Mouse (Mus musculus): ENCODE data around the gene Xxylt1.

Xxylt1 gene

DNA sequence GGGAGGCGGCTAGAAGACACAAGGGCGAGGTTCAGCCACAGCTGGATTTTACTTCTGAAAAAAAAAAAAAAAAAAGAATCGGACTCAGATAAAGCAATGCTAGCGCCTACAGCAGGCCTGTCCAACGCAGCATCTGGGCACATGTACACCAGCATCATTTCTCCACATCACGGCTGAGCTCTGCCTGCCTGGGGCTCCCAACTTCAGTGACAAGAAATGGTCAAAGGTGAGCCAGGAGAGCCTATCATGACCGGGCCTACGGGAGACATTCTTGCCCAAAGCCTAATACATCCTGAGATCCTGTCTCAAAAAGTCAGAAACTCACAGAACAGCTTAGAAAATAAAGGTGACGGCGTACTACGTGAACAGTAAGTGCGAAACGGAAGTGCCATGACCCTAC is 20.5 kb downstream of the Xxylt1 start:
- no peak for DNase-seq

DNA sequence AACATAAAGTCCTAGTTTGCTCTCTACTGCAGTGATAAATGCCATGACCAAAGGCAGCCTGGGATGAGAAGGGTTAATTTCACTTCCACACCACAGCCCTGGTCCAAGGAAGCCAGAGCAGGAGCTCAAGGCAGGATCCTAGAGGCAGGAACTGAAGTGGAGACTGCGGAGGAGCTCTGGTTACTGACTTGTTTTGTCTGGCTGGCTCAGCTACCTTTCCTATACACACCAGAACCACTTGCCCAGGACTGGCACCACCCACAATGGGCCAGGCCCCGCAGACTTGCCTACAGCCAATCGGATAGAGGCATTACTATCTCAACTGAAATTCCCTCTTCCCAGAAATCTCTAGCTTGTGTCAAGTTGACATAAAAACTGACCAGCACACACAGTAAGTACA is 21.0 kb downstream of the Xxylt1 start:
- DNase-seq: no peak

DNA sequence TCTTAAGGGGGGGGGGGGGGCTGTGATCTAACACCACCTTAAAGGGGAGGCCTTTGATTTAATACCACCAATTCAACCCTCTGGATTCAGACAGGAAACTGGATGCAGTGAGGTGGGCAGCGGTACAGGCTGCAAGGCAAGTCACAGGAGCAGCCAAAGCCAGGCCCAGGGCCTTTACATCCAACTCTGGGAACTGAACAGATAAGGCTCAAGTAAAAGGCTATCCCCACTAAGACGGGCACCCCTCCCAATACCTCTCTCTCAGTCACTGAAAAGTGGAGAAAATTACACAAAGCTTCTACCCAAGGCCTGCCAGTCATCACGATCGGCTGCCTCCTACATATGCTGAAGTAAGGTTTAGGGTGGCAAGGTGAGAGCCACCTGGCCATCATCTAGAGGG is 21.5 kb downstream of the Xxylt1 start:
- DNase-seq: no peak

DNA sequence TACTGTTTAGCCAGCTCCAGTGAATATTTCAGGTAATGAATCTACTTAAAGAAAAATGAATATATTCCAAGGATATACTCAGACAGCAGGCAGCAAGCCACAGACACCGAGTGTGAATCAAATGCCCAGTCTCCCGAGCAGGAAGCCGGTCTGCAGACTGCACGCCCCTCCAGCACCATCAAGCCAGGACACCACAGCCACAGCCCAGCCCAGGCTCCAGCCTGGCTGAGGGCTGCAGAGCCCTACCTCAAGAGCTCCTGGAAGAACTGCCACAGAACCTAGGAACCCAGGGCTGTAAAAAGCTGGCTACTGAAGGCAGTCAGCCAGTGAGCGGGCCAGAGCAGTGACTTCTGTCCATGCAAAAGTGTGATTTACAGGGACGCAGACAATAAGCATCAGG is 28.4 kb downstream of the Xxylt1 start:
- DNase-seq: no peak

DNA sequence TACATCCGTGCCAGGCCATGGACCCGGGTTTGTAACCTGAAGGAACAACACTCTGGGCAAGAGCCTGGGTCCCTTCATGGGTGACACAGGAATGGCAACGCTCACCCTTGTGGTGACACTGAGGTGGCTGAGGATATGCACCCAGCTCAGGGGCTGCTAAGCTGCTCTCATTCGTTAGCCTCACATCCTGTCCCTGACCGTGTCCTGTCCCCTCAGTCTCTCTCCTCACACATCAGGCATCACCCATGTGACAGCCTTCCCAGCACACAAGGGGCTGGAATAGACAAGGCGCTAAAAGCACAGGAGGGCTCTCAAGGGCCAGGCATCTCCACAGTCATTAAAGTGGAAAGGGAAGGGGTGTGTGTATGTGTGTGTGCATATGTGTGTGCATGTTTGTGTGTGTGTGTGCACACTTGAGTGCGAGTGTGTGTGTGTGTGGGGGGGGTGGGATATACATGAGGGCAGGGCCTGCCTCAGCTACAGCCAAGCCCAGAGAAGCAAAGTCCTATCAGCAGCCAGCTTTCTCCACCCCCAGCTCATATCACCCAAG is 29.0 kb downstream of the Xxylt1 start:
- DNase-seq: no peak

DNA sequence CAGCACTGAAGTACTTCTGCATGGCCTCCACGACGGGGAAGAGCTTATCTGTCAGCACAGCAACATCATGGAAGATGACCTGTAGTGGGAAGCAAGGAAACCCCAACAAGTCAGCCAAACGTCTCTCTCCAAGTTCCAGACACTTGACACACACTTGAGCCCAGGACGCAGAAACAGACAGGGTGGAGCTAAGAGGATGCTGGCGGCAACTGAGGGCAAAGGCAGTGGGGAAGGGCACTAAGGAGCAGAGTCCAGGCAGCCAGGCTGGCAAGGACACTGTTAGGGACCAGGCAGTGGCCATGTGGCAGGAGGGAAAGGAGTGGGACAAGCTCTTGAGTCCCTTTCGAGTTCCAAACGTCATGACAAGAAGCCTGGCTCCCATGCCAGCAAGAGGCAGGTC is 30.5 kb downstream of the Xxylt1 start:
- DNase-seq: no peak

DNA sequence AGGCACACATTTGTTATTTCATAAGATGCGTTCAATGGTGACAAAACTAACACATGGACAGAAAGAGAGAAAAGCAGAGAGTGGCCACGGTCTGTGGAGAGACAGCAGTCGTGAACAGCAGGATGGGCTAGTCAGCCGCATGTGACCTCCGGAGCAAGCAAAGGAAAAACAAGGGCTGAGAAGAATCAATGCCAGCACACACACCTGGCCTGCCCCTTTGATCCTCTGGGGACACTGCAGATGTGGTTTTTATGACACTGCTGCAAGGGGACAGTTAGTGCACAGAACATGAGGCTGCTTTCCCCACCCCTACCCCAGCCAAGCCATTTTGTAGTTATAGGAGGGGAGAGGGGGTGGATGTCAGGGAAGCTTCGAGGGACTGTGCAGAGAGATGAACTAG is 33.0 kb downstream of the Xxylt1 start:
- no peak for DNase-seq

DNA sequence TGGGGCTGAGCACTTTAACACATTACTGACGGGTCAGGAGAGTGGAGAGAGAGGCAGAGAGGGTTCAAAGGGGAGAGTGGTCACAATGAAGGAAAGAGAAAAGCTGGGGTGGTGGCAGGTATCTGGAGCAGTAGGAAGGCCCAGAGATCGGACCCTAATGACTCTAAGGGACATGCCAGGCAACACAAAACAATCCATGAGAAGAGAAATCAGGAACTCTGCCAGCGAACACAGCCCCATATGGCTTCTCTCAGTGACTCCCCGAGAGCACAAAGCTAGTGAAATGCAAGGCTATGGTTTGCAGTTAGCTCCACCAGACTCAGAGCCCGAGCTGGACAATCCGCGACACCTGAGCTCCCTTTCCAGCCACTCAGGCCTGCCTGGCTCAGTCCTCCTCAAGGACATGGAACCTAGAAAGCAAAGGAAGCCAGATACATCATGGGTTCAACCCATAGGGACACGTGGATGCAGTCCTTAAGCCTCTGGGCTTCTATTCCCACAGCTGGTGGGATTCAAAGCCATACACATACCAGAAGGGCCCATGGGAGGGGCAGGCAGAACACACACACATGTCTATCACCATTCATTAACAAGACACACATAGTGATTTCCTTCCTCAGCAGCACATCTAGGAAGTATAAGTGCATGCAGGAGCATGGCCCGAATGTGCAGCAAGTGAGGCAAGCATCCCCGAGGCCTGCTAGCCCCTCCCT is 33.9 kb downstream of the Xxylt1 start:
- no peak for DNase-seq

DNA sequence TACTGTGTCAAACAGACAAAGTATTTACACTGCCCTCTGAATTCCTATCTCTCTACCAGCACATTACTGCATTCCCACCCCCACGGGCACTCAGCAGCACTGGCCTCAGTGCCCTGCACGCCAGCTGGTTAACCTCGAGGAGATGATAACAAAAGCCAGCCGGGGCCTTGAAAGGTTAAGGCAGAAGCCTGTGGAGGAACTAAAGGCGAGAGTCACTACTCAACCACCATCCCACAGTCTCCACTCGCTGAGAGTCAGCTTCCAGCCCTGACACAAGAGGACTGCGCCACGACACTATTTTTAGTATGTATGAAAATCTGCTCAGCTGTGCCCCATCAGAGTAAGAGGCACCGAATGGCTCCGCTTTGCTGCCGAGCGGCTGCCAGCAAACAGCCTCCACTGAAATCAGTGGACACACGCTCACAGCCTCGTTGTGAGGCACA is 35.0 kb downstream of the Xxylt1 start:
- no peak for DNase-seq

DNA sequence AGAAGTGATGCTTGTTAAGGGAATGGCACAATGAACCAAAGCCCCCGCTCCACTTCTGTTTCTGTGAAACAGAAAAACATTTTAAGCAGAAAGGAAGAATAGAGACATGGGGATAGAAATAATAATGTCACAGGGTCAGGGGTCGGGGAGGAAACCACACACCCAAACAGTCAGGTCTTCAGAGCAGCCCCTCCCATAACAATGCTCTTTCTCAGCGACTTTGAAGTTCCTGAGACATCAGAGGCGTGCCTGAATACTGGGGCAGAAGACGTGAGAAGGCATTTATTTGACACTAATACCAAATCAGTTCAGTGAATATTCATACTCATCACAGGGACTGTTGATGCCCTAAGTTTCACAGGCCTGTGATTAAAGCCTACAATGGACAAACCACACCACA is 36.0 kb downstream of the Xxylt1 start:
- DNase-seq: no peak

DNA sequence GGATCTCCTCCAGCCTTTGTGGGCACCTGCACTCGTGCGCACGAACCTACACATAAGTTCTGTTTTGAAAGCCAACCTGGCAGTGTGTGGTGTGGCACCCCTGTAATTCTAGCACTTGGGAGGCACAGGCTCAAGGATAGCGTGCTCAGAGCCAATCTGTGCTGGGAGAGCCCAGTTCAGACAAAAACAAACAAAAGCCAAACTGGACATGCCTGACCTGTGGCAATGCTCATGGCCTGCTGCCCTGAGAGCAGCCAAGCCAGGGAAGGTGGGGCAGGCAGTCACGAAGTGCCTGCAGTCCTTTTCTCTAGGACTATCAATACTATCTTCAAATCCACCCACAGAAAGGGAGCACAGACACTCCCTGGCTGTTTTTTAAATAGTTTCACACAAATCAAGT is 38.1 kb downstream of the Xxylt1 start:
- DNase-seq: no peak

DNA sequence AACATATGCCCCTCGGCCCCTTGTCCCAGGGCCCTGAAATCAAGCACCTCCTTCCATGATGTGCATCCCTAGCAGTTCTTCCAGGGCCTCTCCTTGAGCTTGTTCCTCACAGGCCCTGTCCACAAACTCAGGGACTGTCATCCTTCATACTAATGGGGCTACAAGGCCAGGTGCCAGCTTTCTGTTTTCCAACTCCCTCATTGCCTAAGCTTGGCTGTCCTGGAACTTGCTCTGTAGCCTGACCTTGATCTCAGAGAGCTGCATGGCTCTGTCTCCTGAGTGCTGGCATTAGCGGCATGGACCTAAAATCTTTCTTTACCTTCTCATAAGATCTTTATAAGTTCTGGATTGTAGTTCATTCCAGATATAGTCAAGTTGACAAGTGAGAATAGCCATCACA is 39.7 kb downstream of the Xxylt1 start:
- DNase-seq: no peak

DNA sequence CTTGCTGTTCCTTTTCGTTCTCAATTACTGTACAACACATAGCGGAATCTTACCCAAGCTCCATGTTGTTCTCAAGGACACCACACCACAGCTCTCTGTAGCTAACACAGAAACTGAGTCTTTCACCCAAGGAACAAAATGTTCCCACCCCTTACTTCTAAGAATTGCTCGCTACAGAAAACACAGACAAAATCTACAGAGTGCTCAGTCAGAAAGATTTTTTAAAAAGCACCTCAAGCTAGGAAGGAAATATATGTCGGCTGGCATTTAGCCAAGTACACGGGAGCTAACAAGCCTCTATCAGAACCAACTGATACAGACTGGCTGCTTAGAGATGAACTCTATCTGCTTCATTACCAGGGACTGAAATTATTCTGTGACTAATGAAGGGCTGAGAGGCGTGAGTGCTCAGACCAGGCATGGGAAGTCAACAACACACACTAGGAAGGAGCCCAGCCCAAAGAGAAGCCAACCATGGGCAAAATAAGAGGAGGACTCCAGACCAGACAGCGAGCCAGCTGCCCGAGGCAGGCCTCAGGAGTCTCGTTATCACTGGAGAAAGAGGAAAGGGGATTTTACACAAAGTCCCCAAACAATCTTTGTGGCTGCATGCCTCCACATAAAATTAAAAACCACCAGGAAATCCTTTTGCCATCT is 41.3 kb downstream of the Xxylt1 start:
- DNase-seq: no peak

DNA sequence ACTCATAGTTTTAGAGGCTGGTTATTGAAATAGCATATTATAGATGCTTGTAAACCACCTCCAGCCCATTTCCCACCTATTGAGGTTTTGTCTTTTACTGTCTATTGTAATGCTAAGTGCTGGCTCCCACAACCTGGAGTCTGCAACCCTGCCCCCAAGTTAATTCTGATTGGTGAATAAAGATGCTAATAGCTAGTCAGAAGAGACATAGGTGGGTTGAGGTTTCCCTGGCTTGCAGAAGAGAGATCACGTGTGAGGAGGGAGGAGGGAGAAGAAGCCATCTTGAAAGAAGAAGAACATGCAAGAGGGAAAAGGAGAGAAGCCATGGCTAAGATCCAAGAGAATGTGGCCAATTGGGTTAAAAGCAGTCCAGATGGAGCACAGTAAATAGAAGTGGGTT is 43.8 kb downstream of the Xxylt1 start:
- no peak for DNase-seq

DNA sequence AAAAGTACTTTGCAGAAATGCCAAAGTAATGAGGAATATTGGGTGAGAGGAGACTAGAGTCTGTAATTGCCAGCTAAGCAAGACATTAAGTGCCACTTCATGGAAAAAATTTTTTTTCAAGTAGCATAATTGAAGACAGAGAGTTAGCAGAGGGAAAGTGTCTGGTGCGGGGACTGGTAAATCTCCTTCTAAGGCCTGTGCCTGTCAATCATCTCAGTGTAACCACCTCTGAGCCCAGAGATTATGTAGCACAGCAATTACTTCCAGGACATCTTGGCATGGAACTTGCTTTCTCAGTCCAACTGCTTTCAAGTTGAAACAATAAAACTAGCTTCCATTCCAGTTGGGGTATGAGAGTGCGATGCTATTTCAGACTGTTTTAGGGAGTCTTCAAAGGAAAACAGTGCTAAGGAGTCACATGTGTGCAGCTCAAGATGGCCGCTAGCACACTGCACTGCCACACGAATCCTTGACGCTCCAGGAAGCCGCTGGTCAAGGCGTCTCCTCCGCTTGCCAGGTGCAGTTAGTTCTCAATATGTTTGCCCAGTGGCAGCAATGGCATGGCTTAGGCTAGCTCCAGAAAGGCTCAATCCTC is 45.5 kb downstream of the Xxylt1 start:
- no peak for DNase-seq

DNA sequence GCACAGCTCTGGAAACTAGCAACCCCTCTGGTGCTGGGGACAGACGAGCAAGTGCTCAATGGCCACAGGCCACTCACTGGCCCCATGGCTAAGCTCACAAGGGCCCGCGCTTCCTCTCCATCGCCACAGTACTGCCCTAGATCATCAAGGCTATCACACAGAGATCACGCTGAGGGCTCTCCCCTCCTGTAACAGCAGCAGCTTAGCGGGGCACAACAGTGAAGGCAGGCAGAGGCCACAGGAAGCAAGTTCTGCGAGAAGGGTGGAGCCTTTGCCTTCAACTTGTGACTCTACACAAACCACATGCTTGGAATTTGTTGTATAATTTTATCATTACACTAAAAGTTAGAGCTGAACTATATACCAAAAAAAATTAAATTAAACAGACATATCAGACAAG is 46.0 kb downstream of the Xxylt1 start:
- peak; percentile 54 for DNase-seq

DNA sequence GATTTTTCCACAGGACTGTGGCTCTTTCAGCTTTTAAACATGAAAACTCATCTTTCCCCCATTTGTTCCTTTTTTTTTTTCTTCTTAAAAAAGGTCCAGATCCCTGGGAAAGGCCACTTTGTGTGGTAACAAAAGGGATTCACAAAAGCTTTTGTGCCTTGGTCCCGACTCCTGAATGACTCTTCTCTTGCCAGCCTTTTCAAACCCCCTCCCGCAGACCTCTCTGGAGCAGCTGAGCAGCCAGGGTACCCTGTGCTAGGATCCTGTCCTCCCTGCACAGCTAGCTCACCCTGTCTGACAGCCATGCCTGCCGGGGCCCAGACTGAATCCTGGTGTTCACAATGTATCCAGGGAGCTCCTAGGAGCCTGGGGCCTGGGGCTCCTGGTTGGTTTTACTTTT is 47.2 kb downstream of the Xxylt1 start:
- no peak for DNase-seq

DNA sequence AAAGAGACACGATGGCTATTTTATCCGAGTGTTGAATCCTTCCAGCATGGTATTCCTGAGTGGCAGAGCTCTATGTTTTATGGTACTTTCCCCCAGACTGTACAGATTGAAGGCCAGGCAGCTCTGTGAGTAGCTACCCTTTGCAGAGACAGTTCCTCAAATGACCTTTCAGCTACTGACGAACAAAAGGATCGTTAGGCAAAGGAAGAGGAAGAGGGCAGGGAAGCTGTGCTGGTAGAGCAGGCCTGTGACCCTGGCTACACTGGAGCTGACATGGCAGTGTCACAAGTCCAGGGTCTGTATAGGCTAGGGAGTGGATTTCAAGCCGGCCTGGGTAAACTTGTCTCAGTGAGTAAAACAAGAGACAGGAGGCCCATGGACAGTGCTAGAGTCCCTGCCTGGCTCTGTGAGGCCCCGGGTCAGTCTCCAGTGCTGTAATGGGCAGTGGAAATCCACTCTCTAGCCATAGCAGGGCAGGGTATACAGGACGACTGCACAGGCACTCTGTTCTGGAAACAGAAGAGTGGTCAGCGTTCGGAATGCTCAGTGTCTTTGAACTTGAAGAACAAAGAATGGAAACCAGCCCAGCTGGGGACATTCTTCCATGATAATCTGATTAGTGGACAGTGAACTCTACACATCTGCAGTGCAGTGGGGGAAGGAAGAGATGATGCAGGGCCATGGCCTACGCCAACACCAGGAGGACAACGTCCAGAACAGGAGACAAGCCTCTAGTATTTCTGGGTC is 51.3 kb downstream of the Xxylt1 start:
- DNase-seq: no peak

DNA sequence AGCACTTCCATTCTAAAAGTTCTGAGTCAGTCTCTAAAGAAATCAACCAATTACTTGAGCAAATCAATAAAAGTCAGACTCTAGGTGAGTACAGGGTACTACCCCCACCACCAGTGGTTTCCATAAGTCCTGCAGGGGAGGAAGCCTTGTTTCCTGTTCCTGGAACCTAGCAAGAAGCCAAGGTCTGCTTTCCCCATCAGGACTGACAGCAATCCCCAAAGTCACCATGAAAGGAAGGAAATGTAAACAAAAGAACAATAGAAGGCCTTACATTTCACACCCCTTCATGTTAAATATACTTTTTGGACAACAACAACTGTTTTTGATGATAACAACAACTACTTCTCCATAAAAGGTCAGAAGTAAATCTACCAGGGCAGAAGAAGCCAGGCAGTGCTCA is 53.6 kb downstream of the Xxylt1 start:
- no peak for DNase-seq

DNA sequence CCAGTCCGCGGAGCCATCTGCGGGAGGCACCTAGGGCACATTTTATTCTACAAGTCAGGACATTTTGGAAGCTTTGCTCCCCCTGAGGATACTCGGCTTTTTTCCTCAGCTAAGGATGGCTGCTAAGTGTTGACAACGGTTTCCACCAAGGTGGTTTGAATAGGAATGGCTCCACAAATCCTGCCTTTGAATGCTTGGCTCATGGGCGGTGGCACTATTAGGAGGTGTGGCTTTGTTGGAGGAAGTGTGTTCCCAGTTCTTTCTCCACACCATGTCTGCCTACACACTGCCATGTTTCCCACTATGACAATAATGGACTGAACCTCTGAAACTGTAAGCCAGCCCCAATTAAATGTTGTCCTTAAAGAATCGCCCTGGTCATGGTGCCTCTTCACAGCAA is 55.7 kb downstream of the Xxylt1 start:
- no peak for DNase-seq

DNA sequence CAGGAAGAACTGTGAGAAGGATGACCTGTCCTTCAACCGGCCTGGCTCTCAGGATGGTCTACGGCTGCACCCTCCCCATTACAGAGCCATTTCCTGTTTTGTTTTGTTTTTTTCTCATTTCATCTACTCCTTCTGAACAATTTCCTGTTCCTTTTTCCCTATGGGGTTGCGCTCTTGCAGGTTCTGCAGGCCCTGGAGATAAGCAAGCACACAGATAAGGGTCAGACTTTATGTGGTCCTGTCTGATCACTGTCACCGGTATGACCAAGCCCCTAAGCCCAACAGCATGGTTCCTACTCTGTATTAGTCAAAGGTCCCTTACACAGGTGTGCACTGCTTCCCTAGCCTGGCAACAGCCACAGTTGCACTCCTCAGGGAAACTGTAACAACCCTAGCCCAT is 56.2 kb downstream of the Xxylt1 start:
- no peak for DNase-seq

DNA sequence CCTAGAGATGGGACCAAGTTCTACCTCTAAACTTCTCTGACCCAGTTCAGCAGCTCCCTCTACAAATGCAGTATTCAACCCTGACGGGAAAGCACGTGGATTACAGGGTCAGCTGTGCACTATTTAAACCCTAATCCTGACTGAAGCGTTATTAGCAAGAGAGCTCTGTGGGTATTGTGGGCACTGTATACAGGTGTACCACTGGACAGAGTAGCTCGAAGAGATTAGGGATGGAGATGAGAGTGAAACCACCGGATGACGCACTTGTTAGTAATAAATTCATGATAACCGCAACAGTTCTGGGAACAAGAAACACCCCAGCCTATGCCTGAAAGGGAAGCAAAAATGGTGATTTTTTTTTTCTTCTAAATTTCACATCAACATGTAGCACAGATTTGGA is 57.0 kb downstream of the Xxylt1 start:
- DNase-seq: no peak

DNA sequence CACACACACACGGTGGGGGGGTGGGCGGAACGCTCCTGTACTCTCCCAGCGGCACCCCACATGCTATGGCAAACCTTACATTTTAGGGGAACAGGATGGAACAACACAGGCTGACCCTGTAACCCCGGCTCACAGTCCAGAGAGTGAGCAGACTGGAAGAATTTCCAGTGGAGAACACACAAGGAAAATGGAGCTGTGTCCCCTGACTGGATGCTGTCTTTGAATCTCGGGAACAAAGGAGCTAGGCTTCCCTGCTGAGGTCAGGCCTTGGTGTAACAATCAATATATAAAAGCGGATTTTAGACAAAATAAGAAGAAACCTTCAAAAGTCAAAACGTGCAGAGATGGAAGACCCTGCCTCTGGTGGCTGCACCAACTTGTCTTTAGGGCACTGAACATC is 57.4 kb downstream of the Xxylt1 start:
- DNase-seq: no peak

DNA sequence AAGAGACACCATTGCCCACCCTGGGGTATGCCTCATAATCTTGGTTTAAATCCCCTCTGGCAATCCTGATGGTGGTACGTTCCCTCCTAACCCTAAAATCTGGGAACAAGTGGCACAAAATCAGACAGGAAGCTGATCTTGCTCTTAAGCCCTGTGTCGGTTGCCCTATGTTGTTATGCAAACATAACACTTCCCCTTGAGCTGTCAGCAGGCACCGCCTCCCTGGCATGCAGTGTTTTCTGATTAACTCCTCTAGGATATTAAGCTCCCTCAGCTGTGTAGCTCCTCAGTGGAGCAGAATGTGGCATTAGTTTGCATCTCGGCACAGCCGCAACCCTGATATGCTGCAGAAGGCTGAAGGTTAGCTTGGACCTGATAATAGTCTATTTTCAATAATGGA is 58.9 kb downstream of the Xxylt1 start:
- no peak for DNase-seq

All from thymus, postnatal 4 days (tissue).